Mouse (Mus musculus) thymus, postnatal 10 days (tissue): ENCODE measurements at regions not wholly inside any gene's neighbourhood (a gene's known extent, or its start where the extent isn't known, plus 50 kb on each side); places are given as distances from the start of the nearest gene placed in this dataset.

Source experiments
- DNase-seq, 2 experiments: peaks; one replicate each; pipeline ENCODE4 v3.0.0; 2021; ENCODE audit warnings: low spot score in 2 of 2

GRCm38 (mm10) chr11:45241671-45242070 is 610.2 kb upstream of the Clint1 start:
- no peak for DNase-seq

- no peak for DNase-seq
Observed at GRCm38 (mm10) chr11:45244796-45245195, 607.1 kb upstream of the Clint1 start.

DNA sequence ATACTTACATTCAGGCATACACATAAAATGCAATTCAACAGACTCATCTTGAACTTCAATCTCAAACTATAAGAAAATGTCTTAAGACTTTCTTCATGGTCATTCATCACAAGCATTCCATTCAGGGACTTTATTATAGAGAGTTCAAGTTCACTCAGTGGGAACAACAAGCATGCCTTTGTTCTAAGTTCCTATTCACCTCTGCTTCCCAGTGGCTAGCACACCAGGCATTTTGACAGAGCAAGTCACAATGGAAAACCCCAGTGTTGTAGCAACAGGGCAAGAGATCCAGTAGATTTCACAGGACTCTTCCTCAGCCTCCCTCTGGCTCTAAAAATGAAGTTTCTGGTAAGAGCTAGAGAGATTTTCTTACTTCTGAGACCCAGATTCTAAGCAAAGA is 595.8 kb upstream of the Clint1 start:
- no peak for DNase-seq

DNA sequence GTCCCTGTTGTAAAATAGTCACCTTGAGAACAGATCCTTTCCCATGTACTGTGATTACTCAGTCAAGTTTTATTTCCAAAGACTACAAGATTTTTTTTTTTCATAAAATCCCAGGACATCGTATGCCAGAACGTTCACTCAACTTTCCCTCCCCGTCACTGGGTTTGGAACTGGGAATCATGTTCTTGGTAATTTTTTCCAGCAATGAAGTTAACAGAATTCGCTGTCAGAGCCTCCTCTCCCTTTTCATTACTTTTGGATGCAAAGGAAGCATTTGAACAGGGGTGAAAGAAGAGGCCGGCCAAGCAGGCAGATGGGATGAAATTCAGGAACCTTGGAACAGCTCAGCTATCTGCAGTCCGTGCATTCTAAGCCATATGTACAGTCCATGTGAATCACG is 589.7 kb upstream of the Clint1 start:
- DNase-seq: no peak

DNA sequence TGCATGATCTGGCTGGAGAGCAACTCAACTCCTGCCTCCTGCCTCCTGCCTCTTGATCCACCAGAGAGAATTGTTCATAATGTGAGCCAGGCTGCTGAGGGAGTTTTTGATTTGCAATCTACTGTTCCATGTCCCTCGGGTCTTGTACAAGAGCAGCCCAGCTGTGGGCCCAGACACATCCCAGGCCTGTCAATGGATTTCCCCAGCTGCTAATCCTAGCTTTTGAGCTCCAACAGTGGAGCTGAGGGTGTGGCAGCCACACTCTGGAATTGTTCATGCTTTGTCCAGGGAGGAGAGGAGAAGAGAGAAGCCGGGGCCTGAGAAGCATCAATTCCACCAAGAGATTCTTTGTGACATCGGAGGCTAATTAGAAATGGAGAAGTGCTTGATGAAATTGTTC is 587.9 kb upstream of the Clint1 start:
- DNase-seq: no peak

DNA sequence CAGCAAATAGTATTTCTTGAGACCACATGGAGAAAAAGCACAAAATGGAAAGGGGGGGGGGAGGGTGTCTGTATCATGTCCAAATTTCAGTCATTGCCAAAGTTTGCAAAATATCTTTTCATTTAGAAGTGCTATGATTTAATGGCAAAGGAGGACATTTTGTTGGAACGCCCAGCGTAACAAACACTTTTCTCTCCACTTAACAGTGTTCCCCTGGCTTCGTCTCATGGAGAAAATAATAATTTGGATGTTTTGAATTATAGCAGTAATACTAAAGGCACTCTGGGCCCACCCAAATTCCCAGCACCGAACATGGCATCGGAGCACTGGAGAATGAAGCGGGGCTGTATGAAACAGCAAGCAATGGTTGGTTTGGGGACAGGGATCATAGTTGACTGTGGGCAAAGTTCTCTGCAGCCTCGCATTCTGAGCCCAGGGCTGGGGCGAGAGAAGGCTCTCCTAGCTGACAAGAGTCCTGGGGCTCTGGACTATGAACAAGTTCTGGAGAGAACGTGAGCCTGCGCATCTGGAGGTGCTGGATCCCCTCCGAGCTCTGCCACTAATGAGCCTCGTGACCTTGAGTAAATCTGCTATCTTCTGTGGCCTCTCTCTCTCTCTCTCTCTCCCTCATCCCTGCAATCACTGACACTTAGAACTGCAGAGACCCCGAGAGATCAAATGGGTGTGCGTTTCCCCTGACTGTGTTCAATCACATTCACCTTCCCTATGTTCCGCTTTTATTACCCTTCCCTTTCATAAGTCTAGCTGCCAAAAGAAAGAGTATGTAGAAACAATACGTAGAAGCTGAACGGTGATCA is 586.5 kb upstream of the Clint1 start:
- no peak for DNase-seq

DNA sequence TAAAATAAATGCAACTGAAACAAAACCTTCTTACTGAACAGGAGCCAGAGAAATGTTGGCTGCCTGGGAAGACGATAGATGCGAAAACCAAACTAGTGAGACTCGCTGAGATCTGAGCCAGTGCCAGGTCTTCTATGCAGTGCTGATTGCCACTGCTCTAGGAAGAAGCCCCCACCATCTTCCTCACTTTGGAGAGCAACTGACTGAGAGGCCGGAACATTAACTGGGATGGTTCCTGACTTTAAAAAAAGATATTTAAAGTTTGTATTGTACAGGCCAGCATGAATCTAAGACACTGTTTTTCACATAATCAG is 585.9 kb upstream of the Clint1 start:
- no peak for DNase-seq

DNA sequence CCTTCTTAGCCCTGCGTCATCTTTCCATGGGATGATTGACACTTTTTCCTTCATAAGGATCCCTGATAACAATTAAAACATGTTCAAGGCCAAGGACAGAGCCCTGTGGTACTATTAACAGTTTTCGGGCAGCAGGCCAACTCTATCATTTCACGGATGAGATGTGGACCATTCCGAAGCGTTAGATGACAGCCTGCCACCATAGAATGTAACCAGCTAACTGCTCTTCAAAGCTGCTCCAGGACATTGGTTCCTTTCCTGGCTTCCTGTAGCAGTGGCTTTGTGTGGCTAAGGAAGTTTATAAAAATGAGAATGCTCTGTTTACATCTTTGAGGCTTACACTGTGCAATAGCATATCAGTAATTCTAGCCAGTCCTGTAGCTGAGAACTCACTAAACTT is 582.6 kb upstream of the Clint1 start:
- DNase-seq: no peak

GRCm38 (mm10) chr11:45271206-45271605 is 580.6 kb upstream of the Clint1 start:
- DNase-seq: no peak

- DNase-seq: no peak
Observed at GRCm38 (mm10) chr11:45274446-45275119, 577.3 kb upstream of the Clint1 start.

DNA sequence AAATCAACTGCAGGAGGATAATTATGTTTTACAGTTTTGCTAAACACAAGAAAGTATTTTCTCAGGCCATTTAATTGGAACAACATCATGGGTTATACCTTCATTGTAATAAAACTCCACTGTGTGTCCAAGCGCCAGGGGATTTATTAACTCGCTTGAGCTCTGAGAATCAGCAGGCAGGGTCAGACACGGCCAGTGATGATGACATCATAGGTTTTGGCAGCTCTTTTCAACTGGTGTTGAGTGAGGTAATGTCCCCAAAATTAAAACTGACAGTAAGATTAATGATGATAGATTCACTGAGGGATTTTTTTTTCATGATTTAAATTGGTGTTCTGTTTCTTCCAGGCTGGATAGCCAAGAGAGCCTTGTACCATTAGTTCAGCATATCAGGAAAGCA is 576.7 kb upstream of the Clint1 start:
- DNase-seq: no peak

GRCm38 (mm10) chr11:45296772-45297171 is 555.1 kb upstream of the Clint1 start:
- DNase-seq: no peak

- no peak for DNase-seq
Observed at GRCm38 (mm10) chr11:45311934-45312333, 539.9 kb upstream of the Clint1 start.

GRCm38 (mm10) chr11:45323766-45324165 is 528.1 kb upstream of the Clint1 start:
- DNase-seq: no peak

DNA sequence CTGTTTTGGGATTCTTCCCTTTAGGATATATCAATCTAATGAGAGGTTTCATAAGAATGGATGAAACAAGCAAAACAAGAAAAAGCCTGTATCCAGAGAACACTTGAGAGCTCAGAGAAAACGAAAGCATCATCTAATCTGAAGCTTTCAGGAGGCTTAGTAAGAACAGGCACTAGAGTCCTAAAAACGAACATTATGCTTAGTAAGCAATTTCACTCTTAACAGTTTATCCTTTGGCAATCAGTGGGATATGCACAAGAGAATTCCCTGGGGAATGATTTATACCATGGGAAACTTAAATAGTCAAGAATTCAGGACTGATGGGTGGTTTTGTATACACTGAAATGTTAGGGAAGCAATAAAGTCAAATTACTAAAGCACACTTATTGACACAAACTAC is 521.5 kb upstream of the Clint1 start:
- DNase-seq: no peak

DNA sequence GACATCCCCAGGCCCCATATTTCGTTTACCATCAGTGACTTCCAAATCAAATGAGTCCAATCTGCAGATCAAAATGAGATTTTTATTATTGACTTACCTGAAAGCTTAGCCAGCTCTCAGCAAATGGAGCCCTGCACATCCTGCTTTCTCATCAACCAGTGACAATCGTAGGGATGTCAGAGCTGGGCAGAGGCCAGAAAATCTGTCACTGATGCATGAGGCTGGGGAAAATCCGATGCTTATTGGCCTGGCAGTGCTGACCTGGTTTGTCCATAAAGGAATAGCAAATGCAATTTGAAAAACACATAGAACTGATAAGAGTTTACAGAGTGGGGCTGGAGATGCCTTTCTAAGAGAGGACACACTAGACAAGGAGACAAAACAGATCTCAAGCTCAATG is 518.1 kb upstream of the Clint1 start:
- DNase-seq: no peak

DNA sequence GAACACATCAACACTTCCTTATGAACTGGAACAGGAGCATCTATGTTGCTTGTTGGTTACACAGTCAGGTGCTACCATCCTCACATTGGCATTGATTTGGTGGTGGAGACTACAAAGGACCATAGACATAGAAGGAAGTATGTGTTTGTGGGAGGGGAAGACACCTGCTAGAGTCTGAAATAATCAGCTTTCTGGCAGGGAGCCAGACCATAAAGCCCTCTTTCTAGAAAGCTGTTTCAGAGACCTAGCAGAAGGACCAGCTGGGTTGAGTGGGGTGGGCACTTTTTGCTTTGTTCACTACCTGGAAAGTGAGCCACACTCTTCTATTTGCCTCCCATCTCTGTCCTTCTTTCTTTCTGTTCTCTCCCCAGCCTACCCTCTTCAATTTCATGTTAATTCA is 502.5 kb upstream of the Clint1 start:
- DNase-seq: no peak

- no peak for DNase-seq
Observed at GRCm38 (mm10) chr11:45365343-45365742, 486.5 kb upstream of the Clint1 start.

- DNase-seq: no peak
Observed at GRCm38 (mm10) chr11:45389243-45390146, 462.4 kb upstream of the Clint1 start.

GRCm38 (mm10) chr11:45396009-45396408 is 455.8 kb upstream of the Clint1 start:
- no peak for DNase-seq

DNA sequence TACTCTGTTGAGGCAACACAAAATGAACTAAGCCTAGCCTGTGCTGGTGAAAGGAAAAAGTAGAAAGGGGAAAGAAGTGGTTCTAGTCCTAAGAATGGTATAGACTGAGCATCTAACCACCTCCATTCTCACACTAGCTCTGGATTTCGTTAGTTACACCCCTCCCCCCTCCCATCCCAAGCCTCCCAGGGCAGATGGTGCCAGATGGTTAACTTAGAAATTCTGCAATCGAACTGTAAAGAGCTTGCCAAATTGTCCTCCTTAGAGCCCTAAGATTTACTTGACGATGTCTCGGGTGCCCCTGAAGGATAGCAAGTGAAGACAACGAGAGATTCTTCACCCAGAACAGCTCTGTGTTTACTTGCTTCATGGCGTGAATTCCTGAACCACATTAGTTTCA is 453.7 kb upstream of the Clint1 start:
- no peak for DNase-seq

DNA sequence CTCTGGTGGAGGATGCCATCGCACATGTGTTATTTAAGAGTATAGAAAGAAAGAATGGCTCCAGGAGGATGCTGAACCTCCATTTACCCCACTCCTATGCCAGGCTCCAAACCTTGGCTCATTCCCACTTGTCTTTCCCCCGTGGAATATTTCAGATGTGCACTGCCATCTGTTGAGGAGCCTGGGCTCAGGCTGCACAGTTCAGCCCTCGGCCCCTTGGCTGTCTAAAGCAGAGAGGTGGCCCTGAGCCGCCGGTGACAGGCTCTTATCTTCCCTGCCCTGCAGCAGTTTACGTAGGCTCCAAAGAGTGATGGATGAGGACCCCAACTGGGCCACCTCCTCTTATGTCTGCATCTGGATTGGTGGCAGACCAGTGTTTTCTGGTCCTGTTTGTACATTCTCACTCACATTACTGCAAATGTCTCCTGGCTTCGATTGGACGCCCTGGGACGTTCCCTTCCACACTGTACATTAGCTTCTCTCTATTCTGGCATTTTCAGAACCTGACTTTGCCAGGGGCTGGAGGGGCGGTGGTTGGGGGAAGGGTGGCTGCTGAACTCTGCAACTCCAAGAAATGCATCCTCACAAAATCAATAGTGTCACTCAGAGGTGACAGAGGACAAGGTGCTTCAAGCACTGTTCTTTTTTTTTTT is 447.3 kb upstream of the Clint1 start:
- no peak for DNase-seq
